Mouse (Mus musculus): ENCODE measurements around the gene Sec14l3.

DNA sequence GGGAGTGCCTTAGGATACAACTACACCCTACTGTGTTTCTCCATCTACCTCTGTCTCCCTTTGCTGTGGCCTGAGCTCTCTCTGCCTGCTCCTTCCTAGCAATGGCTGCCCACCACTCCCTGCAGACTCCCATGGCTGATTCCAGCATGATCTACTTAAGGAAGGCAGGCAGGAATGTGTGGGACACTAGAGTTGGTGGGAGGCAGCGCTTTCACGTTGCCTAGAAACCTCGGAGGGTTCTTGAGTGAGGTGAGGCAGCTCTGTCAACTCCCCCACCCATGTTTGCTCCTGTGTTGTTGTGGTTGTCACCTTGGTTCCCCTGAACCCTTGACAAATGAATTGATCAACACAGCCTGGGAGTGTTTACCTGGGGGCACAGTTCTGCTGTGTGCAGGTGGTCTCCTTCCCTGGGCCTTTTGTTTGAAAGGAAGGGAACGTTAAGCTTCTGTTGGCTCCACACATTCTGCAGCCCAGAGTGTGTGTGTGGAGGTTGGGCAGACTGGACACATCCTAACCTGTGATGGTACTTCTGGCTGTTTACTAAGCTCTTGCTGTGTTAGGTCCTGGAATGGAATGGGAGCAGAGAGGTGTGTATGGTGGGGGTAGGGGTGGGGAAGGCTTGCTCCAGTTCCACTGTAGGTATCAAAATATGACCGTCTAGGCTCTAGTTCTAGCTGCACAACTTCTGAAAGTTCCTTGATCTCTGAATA, 3.6 kb upstream of the Sec14l3 start:
- no peak for TF ChIP-seq POLR2A (IDR thresholded peaks at IDR 0.05; ENCODE audit: low read depth, low read length)
- TF ChIP-seq CTCF (IDR thresholded peaks at IDR 0.05; ENCODE audit: borderline replicate concordance, insufficient read depth, low read length), result no peak
